Mouse (Mus musculus) lung, postnatal 0 days (tissue): ENCODE results near the gene Chmp1a.
"Not testable (repeated sequence)": the region's sequence is repeated elsewhere in the genome, so short reads cannot be mapped to it uniquely, and the experiment has no call there.

ENCODE experiments used
- CTCF ChIP-seq: IDR thresholded peaks from 2 replicates; pipeline ENCODE4 v1.5.1; 2016; ENCODE audit warnings: antibody characterized with exemption, mild to moderate bottlenecking
- EP300 ChIP-seq: IDR thresholded peaks from 2 replicates; pipeline ENCODE4 v1.6.1; 2016; ENCODE audit warnings: antibody characterized with exemption, mild to moderate bottlenecking, control low read depth

GRCm38 (mm10) chr8:123230326-123230725 lies 17.8 kb upstream of the Chmp1a start:
- not testable (repeated sequence) for TF ChIP-seq CTCF, EP300
